Comparison of ENCODE assay signal across 8 mouse cellular contexts in genomic region chr15:96696486-96697284, GRCm38 (mm10). TPM values are rescaled to one million over a fixed set of nuclear protein-coding genes. Genes with fewer than 3 reads are reported as not detected.
DNase-seq lines count a peak whose midpoint lies in the region; ATAC-seq and TF ChIP-seq lines count a peak whose summit lies in the region.

No protein-coding gene starts in this region.

- WGBS in heart, embryonic 13.5 days: 58% methylated on average over 13 of the region's 13 CpGs
- WGBS in liver, embryonic 16.5 days (ENCODE audit: insufficient replicate concordance): 62% methylated on average over 13 of the region's 13 CpGs

- H3K27ac ChIP-seq in heart, embryonic 13.5 days (replicated peaks): peak overlapping the region; percentile 100
- peak overlapping the region; percentile 43 for H3K27ac ChIP-seq in liver, embryonic 16.5 days (ENCODE audit: low read length)

- no peak for ATAC-seq in erythroblast, adult 5-6 weeks (replicated peaks; ENCODE audit: low FRiP score, poor library complexity, severe bottlenecking)
- no peak for ATAC-seq in heart, embryonic 13.5 days (ENCODE audit: extremely low read depth, insufficient number of reproducible peaks, low FRiP score, low TSS enrichment)
- no peak for ATAC-seq in liver, embryonic 16.5 days (ENCODE audit: low read depth)

- no peak for DNase-seq in urinary bladder, adult 2 months (ENCODE audit: low spot score)
- no peak for DNase-seq in left cerebral cortex, adult 18-20 months (ENCODE audit: low spot score in 2 of 2)
- no peak for DNase-seq in right cerebral cortex, adult 18-20 months

- peak overlapping the region; percentile 97 for H3K4me3 ChIP-seq in erythroblast, embryonic 14.5 days (replicated peaks)
- peak overlapping the region; percentile 92 for H3K4me3 ChIP-seq in E14TG2a.4 (replicated peaks; ENCODE audit: low read length)
- peak overlapping the region; percentile 94 for H3K4me3 ChIP-seq in heart, embryonic 13.5 days
- H3K4me3 ChIP-seq in liver, embryonic 16.5 days (ENCODE audit: low read depth, low read length): peak overlapping the region; percentile 76

- H3K4me1 ChIP-seq in erythroblast, embryonic 14.5 days (ENCODE audit: control insufficient read depth): peaks cover 45% of the 10 kb centered on the region
- peaks cover 76% of the 10 kb centered on the region for H3K4me1 ChIP-seq in E14TG2a.4 (replicated peaks; ENCODE audit: low read depth, low read length)
- H3K4me1 ChIP-seq in heart, embryonic 13.5 days: peaks cover 67% of the 10 kb centered on the region
- peaks cover 32% of the 10 kb centered on the region for H3K4me1 ChIP-seq in liver, embryonic 16.5 days (ENCODE audit: control insufficient read depth, low read depth, low read length)

- no peak for TF ChIP-seq CTCF in E14TG2a.4 (conservative IDR thresholded peaks at IDR 0.05; ENCODE audit: low read length)

- H3K4me2 ChIP-seq in heart, embryonic 13.5 days: peak overlapping the region; percentile 85
- H3K4me2 ChIP-seq in liver, embryonic 16.5 days (ENCODE audit: low read depth, low read length): peak overlapping the region; percentile 66

- no peaks in the 10 kb centered on the region for H3K9me3 ChIP-seq in erythroblast, embryonic 14.5 days (ENCODE audit: control insufficient read depth, low read length)
- H3K9me3 ChIP-seq in E14TG2a.4 (ENCODE audit: low read length): no peaks in the 10 kb centered on the region
- H3K9me3 ChIP-seq in heart, embryonic 13.5 days: no peaks in the 10 kb centered on the region
- H3K9me3 ChIP-seq in liver, embryonic 16.5 days (replicated peaks; ENCODE audit: control insufficient read depth, low read length): no peaks in the 10 kb centered on the region

- peaks cover 16% of the 10 kb centered on the region for H3K27me3 ChIP-seq in erythroblast, embryonic 14.5 days (ENCODE audit: control insufficient read depth)
- no peaks in the 10 kb centered on the region for H3K27me3 ChIP-seq in E14TG2a.4 (ENCODE audit: insufficient read depth, low read length)
- no peaks in the 10 kb centered on the region for H3K27me3 ChIP-seq in heart, embryonic 13.5 days (replicated peaks)
- H3K27me3 ChIP-seq in liver, embryonic 16.5 days (ENCODE audit: control insufficient read depth, insufficient read depth, low read depth, low read length): no peaks in the 10 kb centered on the region

- H3K9ac ChIP-seq in heart, embryonic 13.5 days: peak overlapping the region; percentile 100
- H3K9ac ChIP-seq in liver, embryonic 16.5 days (ENCODE audit: low read depth, low read length): peak overlapping the region; percentile 96

- H3K36me3 ChIP-seq in erythroblast, embryonic 14.5 days (ENCODE audit: control insufficient read depth): peaks cover 69% of the 10 kb centered on the region
- peaks cover 69% of the 10 kb centered on the region for H3K36me3 ChIP-seq in E14TG2a.4 (ENCODE audit: insufficient read depth, low read length)
- peaks cover 69% of the 10 kb centered on the region for H3K36me3 ChIP-seq in heart, embryonic 13.5 days
- H3K36me3 ChIP-seq in liver, embryonic 16.5 days (ENCODE audit: control insufficient read depth, insufficient read depth): peaks cover 61% of the 10 kb centered on the region

RNA-seq across cellular contexts. Expression of gene Slc38a2, which starts 2.8 kb away (rescaled TPM):
- 0.98 and 1.0 TPM in 2 replicates for polyA plus RNA-seq in erythroblast, embryonic 14.5 days (2012)
- total RNA-seq in erythroblast, adult 5-6 weeks (2015; ENCODE audit: low replicate concordance): 34.4 and 44.7 TPM in 2 replicates
- total RNA-seq in erythroblast, adult 5-6 weeks (2017; ENCODE audit: low replicate concordance): 22.3 and 29.1 TPM in 2 replicates
- 115 and 119 TPM in 2 replicates for polyA plus RNA-seq in heart, embryonic 13.5 days (2015; fragmentation: Nextera tagmentation; extraction: Ambion mirVana)
- 37.9 and 38.8 TPM in 2 replicates for polyA plus RNA-seq in liver, embryonic 16.5 days (2015; fragmentation: Nextera tagmentation; extraction: Ambion mirVana)
- 89.3 and 90.6 TPM in 2 replicates for polyA plus RNA-seq in urinary bladder, adult 2 months (2012; rRNA removed)
- 100 to 1,000 TPM in 1 of 2 experiments, 10 to 100 TPM in 1; 93.9 to 101 TPM for total RNA-seq in left cerebral cortex, adult 18-20 months (2021)

RNA-seq across cellular contexts. Expression of gene Slc38a1, which starts 54.0 kb away (rescaled TPM):
- 0.43 and 0.55 TPM in 2 replicates for polyA plus RNA-seq in erythroblast, embryonic 14.5 days (2012)
- total RNA-seq in erythroblast, adult 5-6 weeks (2015; ENCODE audit: low replicate concordance): 15.3 and 27.3 TPM in 2 replicates
- 6.6 TPM in 2 replicates for total RNA-seq in erythroblast, adult 5-6 weeks (2017; ENCODE audit: low replicate concordance)
- 69.7 and 70.4 TPM in 2 replicates for polyA plus RNA-seq in heart, embryonic 13.5 days (2015; fragmentation: Nextera tagmentation; extraction: Ambion mirVana)
- polyA plus RNA-seq in liver, embryonic 16.5 days (2015; fragmentation: Nextera tagmentation; extraction: Ambion mirVana): 12.3 and 13.4 TPM in 2 replicates
- 13.9 and 21.5 TPM in 2 replicates for polyA plus RNA-seq in urinary bladder, adult 2 months (2012; rRNA removed)
- total RNA-seq in left cerebral cortex, adult 18-20 months (2021): 100 to 1,000 TPM; 112 to 114 TPM

Comparison
In these comparisons a context has a peak if more than half of its experiments do, and no peak if none do; other contexts are left out.
1. RNA of gene Slc38a2, which starts 2.8 kb away (polyA plus RNA-seq): 115 to 119 TPM in heart, embryonic 13.5 days, 89.3 to 90.6 TPM in urinary bladder, adult 2 months and 37.9 to 38.8 TPM in liver, embryonic 16.5 days; 0.98 to 1.0 TPM in erythroblast, embryonic 14.5 days; every median in the first group is over 10 times any median in the second.
2. Peak in every context shown above with its lines, with median percentiles within 50 percentile points of each other: H3K4me3 ChIP-seq.